11 mouse cellular contexts compared by ENCODE assay signal in the genomic region with DNA sequence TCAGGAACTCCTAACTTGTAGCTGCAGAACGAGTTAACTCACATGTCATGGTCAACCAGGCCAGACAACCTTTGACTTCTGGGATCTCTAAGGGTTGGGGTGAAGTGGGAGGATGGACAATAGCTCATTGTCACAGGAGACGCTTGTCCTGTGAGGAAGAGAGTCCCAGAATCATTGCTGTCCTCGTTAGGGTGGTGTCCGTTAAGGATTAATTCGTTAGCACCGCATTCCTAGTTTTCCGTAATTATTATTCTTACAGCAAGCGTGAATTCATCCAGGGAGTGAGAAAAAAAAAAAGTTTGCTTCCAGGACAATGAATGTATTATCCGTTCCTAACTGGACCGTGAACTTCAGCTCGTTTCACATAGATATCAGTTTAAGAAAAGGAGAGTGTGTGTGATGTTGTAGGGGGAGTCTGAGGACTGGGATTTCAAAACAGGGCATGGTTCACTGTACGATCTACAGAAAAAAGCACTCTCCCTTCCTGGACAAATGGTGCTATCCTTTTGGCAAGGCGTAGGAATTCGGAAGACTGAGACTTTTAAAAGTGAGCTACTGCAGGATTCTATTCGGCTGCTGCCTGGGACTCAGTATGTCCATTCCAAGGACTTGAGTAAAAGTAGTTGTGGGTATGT.
A peak's percentile ranks its signal among the peaks of the same experiment; 100 is the strongest.
DNase-seq lines count a peak whose midpoint lies in the region; ATAC-seq and TF ChIP-seq lines count a peak whose summit lies in the region.
"Had no signal": no experiment of that assay in that cellular context is flagged by ENCODE, and none has a peak within 500 bp of the region (broad histone marks: within the 10 kb centered on the region; RNA-seq: fewer than 3 reads in every experiment).

No protein-coding gene starts in this region.

- H3K4me3 ChIP-seq in heart, embryonic 11.5 days (ENCODE audit: low read depth, low read length) = no peak overlapping the region
- peak overlapping the region; percentile 47 for H3K4me3 ChIP-seq in forebrain, embryonic 16.5 days (replicated peaks; ENCODE audit: low read length)
- peak overlapping the region; percentile 11 for H3K4me3 ChIP-seq in limb, embryonic 15.5 days
- H3K4me3 ChIP-seq: liver, embryonic 13.5 days had no signal

- no peak overlapping the region; the same call in 1 of the 2 replicates for H3K9ac ChIP-seq in heart, embryonic 11.5 days (ENCODE audit: low read depth, low read length)
- peak overlapping the region; percentile 64 for H3K9ac ChIP-seq in forebrain, embryonic 16.5 days (replicated peaks; ENCODE audit: low read depth, low read length)
- no peak overlapping the region for H3K9ac ChIP-seq in limb, embryonic 15.5 days
- H3K9ac ChIP-seq: liver, embryonic 13.5 days had no signal

- H3K4me2 ChIP-seq in heart, embryonic 11.5 days = peak overlapping the region; percentile 4; the same call in 1 of the 2 replicates
- H3K4me2 ChIP-seq in forebrain, embryonic 16.5 days (ENCODE audit: low read length) = peak overlapping the region; percentile 52
- H3K4me2 ChIP-seq in limb, embryonic 15.5 days = peak overlapping the region; percentile 10; the same call in 1 of the 2 replicates
- H3K4me2 ChIP-seq: liver, embryonic 13.5 days had no signal

- ATAC-seq in heart, embryonic 11.5 days (replicated peaks; ENCODE audit: insufficient number of reproducible peaks, low FRiP score, low TSS enrichment) = no peak
- ATAC-seq in forebrain, embryonic 16.5 days = peak; percentile 19; the same call in 1 of the 2 replicates
- no peak for ATAC-seq in limb, embryonic 15.5 days (ENCODE audit: insufficient number of reproducible peaks, low FRiP score, low TSS enrichment, low read depth)
- ATAC-seq: CD4-positive, CD25-positive, alpha-beta regulatory T cell, adult 4 months had no signal

- no peaks in the 10 kb centered on the region for H3K36me3 ChIP-seq in heart, embryonic 11.5 days (ENCODE audit: control insufficient read depth, insufficient read depth, low read length)
- H3K36me3 ChIP-seq in forebrain, embryonic 16.5 days (ENCODE audit: control insufficient read depth, insufficient read depth) = no peaks in the 10 kb centered on the region
- H3K36me3 ChIP-seq in limb, embryonic 15.5 days = no peaks in the 10 kb centered on the region
- H3K36me3 ChIP-seq: liver, embryonic 13.5 days had no signal

- H3K27me3 ChIP-seq in heart, embryonic 11.5 days (ENCODE audit: control insufficient read depth, insufficient read depth, low read length) = no peaks in the 10 kb centered on the region
- H3K27me3 ChIP-seq in forebrain, embryonic 16.5 days (replicated peaks; ENCODE audit: control insufficient read depth, insufficient read depth, low read length) = no peaks in the 10 kb centered on the region
- H3K27me3 ChIP-seq in limb, embryonic 15.5 days = peaks cover 15% of the 10 kb centered on the region
- H3K27me3 ChIP-seq: liver, embryonic 13.5 days had no signal

- no peaks in the 10 kb centered on the region for H3K9me3 ChIP-seq in heart, embryonic 11.5 days (replicated peaks; ENCODE audit: control insufficient read depth, low read length)
- no peaks in the 10 kb centered on the region for H3K9me3 ChIP-seq in forebrain, embryonic 16.5 days (ENCODE audit: control insufficient read depth, low read length)
- H3K9me3 ChIP-seq in limb, embryonic 15.5 days = no peaks in the 10 kb centered on the region
- H3K9me3 ChIP-seq: liver, embryonic 13.5 days had no signal

- no peak for DNase-seq in heart, adult 9 months (ENCODE audit: low spot score in 2 of 2)
- DNase-seq in brain, embryonic 14.5 days (ENCODE audit: low read depth) = peak; percentile 86
- DNase-seq in right cerebral cortex, postnatal 14 days = no peak
- DNase-seq in cerebellum, adult 18-20 months = no peak
- no peak for DNase-seq in frontal cortex, adult 2 months (ENCODE audit: extremely low spot score in 1 of 2, low spot score in 1 of 2)
- DNase-seq: liver, embryonic 13.5 days; thymus, postnatal 25 days had no signal

- H3K4me1 ChIP-seq in heart, embryonic 11.5 days (ENCODE audit: control insufficient read depth, insufficient read depth, low read length) = no peaks in the 10 kb centered on the region
- H3K4me1 ChIP-seq in forebrain, embryonic 16.5 days (replicated peaks; ENCODE audit: control insufficient read depth, insufficient read depth, low read length) = peaks cover 40% of the 10 kb centered on the region
- peaks cover 17% of the 10 kb centered on the region; the same call in 1 of the 2 replicates for H3K4me1 ChIP-seq in limb, embryonic 15.5 days
- H3K4me1 ChIP-seq: liver, embryonic 13.5 days had no signal

- no peak overlapping the region for H3K27ac ChIP-seq in heart, embryonic 11.5 days (ENCODE audit: low read depth, low read length)
- H3K27ac ChIP-seq in forebrain, embryonic 16.5 days (ENCODE audit: low read length) = peak overlapping the region; percentile 93
- no peak overlapping the region for H3K27ac ChIP-seq in limb, embryonic 15.5 days
- H3K27ac ChIP-seq: liver, embryonic 13.5 days had no signal

- no peak for TF ChIP-seq CTCF in brain, embryonic 14.5 days (IDR thresholded peaks at IDR 0.05; ENCODE audit: borderline replicate concordance, extremely low read depth, insufficient read depth, insufficient read length)

- TF ChIP-seq POLR2A in brain, embryonic 14.5 days (IDR thresholded peaks at IDR 0.05; ENCODE audit: borderline replicate concordance, extremely low read depth, insufficient read depth, insufficient read length, poor library complexity, severe bottlenecking) = no peak

- WGBS in heart, embryonic 11.5 days (ENCODE audit: insufficient replicate concordance) = 59% methylated on average over 15 of the region's 15 CpGs
- WGBS in forebrain, embryonic 16.5 days = 9% methylated on average over 15 of the region's 15 CpGs
- 44% methylated on average over 15 of the region's 15 CpGs for WGBS in limb, embryonic 15.5 days
